Mouse (Mus musculus) MN1 (cell line): ENCODE measurements around the gene Susd1.

Source experiments
- DNase-seq: peaks from one replicate; pipeline ENCODE4 v3.0.0-alpha.2; 2016; ENCODE audit warnings: low spot score

Gene Susd1

DNA sequence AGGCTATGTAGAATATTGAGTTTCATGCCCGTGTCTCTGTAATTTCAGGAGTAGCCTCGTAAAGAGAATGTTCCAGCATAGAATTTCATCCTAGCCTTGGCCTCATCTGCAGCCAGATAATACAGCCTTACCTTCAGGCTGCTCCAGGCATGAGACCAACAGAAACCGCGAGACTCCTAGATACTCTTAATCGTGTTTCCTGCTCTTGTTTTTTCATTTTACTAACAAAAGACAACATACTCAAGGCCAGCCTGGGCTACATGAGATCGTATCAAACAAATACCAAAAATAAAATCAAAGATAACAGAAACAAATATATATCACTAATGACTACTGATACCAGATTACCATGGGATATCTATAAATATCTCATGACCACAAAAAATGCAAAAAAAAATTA, 9.3 kb downstream of the Susd1 start:
- DNase-seq: no peak

DNA sequence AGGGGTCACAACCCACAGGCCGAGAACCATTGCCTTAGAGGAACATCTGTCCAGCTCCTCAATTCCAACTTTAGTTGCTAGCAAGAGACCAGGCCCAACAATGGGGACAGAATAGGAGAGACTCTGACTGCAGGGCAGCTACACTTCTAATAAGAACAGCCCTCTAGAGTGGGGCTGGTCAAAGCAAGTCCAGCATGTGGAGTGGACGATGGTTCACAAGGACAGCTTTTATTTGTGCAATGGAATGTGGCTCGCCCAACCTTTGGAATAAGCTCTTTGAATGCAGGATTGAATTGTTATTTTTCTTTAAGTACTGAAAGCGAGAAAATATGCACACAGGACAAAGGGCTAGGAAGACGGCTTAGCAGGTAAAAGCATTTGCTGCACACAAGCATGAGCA, 12.0 kb downstream of the Susd1 start:
- DNase-seq: no peak

DNA sequence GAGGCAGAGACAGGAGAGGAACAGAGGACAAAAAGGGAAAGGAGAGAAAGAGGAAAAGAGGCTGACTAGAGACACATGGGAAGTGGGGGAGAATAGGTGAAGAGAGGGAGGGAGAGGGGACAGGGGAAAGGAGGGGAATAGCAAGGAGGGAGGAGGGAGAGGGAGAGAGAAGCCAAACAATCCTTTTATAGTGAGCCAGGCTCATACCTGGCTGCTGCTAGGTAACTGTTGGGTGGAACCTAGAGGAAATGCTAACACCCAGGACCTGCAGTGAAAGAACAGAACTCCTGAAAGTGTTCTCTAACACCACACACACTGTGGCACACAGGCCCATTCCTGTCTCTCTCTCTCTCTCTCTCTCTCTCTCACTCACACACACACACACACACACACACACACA, 15.6 kb downstream of the Susd1 start:
- no peak for DNase-seq

DNA sequence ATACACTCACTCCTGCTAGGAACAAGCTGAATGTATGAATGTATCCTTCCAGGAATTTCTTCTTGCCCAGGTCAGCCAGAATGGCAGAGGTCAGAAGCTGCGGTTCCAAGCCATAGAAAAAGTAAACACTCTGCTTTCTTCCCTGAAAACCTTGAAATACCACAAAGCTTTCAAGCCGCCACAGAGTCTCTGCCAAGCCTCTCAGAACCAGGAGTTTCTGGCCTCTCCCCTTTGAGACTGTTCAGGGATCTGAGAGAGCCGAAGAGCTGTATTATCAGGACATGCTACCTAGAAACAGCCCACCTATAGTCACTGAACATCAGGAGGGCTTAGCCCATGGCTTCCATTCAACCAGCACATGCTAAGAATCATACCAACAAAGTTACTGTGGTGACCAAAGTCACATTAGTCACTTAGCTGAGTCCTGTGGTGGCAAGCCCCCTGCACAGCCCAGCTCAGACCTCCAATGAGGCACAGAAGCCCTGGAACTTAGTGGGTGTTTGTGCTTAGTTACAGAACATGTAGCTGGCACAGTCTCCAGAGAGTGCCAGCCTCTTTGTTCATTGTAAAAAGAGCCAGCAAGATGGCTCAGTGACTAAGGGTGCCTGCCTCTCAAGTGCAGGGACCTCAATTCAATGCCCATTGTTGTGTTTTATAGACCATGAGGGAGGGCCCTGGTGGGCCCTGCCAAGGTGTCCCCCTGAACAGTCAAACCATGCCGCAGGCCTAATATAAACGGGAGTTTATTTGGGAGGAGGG, 16.2 kb downstream of the Susd1 start:
- DNase-seq: no peak

DNA sequence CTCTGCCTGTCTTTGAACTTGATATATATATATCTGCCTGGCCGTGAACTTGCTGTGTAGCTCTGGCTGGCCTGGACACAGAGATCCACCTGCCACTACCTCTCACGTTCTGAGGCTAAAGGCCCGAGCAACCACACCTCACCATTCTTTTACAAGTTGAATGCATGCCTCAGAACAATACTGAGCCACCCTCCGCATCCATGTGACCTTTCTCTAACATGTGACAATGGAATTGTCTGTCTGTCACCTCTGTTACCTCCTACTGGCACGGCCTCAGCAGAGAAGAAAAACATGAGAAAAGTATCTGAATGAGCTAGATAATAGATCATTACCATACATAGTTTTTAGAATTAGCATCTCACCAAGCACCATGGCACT, 17.1 kb downstream of the Susd1 start:
- no peak for DNase-seq

DNA sequence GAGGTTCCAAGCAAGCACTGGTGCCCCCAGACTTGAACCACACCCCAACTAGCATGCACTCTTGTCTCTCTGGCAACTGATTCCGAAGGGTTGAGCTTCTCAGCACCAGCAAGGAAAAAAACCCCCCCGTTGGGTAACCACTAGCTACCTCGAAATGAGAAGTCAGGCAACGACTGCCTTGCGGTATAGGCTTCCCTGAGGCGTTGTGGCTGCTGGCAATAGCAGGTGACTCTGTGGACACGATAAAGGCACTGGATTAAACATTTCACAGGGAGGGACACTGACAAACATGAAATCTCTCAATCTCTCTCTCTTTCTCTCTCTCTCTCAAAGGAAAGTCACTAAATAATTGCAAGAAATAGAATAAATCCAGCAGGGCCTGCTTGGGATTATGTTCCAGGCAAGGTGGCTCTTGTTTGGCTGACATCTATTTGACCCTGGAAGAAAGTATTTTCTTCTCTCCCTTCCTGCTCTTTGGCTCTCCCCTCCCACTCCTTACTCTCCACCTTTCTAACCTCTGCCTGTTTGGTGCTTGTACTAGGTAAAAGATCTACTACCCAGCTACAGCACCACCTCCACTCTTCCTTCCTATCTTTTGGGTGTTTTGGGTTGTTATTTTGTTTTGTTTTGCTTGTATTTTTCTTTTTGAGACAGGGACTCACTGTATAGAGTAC, 17.6 kb downstream of the Susd1 start:
- DNase-seq: no peak

DNA sequence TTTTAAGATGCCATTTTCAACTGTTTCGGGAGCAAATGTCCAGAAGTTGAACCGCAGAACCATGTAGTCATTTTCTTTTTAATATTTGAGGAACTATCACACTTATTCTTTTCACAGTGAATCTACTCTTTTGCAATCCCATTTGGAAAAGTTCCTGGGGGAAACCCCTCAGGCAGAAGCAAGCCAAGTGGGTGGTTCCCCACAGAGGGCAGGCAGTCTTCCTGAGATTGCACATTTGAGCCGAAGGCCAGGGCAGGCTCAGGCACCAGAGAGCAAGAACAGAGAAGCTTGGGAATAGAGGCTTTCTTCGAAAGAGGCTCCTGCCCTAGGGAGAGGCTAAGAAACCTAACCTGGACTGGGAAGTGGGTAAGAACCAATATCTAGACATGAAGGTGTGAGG, 19.2 kb downstream of the Susd1 start:
- no peak for DNase-seq

DNA sequence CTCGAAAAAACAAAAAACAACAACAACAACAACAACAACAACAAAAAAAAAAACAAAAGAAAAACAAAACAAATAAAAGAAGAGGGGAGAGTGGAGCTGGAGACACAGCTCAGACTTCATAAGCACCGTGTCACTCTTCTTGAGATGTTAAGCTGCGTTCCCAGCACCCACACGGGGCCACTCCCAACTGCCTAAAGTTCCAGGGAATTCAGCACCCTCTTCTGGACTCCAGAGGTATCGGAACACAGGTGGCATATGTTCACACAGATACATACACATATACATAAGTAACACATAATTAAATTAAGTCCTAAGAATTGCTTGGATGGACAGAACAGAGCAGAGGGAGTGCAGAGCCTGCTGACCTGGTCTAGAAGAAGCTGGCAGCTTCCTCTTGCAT, 25.0 kb downstream of the Susd1 start:
- DNase-seq: no peak

DNA sequence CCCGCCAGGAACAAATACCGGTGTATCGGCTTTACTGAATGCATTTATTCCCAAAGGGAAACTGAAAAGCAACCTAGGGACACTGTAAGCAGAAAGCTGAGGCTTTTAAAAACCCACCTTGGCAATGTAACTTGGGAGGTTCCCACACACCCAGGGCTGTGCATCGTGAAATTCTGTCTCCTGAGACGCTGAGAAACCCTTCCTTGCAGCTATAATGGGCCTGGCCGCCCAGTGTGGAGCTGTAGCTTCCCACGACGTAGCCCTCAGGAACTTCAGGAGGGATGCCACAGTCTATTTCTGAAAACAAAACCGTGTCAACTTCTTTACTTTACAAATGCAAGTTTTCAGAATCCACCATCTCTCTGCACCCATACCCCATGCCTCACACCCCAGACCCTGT, 27.3 kb downstream of the Susd1 start:
- DNase-seq: no peak

DNA sequence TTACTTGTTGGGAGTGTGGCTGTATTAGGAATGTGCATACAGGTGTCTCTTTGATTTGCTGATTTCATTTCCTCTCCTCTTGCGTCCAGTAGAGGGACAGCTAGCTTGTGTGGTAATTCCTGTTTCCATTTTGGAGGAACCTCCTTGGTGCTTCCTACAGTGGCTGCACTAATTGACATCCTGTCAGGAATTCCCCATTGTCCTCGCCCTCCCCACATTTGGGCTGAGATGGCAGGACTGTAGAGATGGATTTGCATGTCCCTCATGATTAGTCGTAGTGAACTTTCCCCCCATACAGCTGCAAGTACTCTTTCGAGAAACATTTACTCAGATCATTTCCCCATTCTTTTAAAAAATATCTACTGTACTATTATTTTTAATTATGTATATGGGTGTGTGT, 30.7 kb downstream of the Susd1 start:
- DNase-seq: no peak

DNA sequence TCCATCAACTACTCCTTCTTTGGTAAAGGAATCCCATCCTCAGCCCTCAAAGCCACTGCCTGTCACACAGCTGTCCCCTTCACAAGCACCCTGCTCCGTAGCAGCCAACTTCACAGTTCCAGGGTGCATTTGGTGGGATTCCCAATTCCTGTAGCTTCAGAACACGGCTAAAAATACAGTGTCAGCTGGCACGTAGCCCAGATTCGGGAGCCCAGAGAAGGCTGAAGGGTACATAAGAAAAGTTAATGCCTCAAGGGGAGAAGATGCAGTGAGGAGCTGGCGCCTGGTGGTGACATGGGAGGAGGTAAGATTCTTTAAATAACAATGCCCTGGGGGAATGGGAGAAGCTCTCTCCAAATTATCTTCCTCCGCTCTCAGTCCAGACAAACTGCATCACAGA, 34.1 kb downstream of the Susd1 start:
- DNase-seq: no peak

DNA sequence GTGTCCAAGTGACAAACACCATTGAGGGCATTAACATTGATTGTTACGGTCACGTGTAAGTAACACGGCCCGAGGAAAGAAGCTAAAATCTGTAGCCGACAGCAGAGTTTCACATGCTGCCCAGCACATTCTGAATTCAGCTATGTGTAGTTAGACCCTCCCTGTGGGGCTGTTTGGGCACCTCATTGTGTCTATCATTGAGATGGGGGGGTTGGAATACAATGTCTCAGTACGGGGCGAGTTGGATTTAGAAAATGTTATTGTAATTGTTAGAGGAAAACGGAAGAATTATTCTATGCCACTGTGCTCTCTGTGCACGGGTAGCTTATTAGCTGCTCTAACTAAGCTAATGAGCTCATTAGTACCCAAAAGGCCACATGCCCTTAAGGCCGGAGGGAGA, 37.5 kb downstream of the Susd1 start:
- no peak for DNase-seq

DNA sequence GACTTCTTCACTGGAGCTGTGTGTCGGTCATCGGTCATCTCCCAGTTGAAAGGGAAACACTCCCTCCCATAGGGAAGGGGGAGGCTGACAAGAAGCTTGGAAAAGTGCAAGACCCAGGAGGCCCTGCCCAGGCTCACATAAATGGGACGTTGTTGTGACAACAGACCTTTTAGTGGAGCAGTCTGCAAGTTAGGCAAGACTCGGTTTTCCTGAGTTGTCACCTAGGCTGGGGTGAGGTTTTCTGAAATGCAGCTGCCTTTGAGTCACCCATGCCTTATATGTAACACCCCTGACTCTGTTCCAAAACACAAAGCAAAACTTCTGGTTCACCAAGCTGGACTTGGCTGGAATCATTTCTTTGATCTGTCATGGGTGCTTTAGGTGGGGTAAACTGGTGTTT, 39.1 kb downstream of the Susd1 start:
- DNase-seq: no peak

DNA sequence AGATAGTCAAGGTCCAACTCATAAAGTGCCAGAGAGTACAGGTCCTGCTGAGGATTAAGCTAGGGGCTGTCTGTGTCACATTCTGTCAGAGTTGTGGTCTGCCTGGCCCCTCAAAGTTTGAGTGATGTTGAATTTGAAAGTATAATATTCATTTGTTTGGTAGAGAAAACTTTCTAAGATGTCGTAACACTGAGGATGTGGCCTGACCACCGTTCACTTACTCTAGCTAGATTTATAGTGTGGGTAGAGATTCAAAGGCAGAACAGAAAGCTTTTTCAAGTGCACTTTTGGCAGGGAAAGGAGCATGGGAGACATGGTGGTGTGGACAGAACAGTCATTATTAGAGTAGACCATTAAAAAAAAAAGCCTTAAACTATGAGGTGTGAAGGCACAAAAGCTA, 42.9 kb downstream of the Susd1 start:
- DNase-seq: no peak

DNA sequence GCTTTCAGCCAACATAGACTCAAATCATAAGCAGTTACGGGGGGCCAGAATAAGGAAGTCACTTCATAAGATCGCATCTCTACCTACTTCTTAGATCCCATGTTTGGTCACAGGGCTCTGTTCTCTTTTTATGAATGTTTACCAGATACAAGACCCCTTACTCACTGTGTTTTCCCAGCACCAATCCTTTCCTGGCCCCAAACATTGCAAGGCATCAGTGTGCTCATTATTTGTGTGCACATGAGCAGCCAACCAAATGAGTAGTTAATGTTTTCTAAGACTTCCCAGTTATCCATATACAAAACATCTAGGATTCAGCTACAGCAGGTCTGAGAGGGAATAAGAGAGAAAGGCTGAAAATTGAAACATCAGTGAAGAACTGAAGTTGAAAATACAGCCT, 44.3 kb downstream of the Susd1 start:
- no peak for DNase-seq

DNA sequence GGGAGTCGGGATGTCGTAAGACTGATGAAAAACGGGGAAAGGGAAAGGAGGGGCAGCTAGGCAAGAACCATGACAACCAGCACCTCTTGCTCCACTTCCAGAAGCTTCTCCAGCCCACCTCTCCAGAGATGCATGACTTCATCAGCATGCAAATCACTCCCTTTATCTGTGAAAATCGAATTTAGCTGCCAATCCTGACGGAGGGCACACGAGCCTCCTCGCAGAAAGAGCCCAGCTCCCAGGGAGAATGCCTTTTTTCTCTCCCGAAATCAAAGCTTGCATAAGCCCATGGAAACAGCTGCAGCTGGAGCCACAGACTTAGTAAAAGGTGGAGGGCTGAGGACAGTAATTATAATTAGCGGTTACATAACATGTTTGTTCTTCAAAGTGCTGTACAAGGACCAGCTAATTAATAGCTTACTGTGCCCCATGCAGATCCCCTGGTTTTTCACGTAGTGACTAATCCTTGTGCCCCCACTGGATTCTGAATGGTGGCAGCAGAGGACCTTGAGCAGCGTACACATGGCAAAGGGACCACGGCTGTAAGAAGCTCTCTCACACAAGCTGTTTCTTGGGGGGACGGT, 49.9 kb downstream of the Susd1 start:
- peak; percentile 65 for DNase-seq

DNA sequence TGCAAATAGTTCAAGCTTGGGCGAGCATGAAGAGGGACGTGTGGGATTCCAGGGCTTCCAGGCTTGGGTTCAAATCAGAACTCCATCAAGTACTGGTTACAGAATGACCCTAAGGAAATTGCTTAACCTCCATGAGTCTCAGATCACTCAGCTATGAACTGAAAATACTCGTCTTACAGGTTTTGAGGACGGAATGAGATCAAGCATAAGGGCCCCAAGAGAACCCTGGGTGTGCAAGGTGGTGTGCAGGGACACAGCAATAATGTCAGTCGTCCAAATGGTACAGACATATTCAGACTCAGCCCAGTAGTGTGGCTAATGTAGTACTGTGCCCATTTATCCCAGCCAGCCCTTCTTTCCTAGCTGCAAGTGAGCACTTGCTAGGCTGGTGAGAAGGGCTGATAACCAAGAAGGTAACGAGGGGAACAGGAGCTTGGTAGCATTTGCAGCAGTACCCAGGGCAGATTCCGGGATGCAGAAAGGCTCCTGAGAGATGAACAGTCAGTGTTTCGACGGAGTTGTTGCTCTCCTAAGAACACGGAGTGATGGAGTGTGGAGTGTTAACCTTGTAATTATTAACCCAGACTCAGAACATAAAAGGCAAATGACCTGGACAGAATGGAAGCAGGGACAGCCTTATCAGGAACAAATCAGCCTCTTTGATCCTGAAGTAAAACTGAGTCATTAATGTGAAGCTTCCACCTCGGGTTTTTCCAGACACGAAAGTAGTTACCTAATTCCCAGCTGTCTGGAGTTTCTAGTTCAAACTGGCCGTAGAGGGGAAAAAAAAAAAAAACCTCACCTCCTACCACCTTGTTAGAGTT, 50.8 kb downstream of the Susd1 start:
- no peak for DNase-seq

DNA sequence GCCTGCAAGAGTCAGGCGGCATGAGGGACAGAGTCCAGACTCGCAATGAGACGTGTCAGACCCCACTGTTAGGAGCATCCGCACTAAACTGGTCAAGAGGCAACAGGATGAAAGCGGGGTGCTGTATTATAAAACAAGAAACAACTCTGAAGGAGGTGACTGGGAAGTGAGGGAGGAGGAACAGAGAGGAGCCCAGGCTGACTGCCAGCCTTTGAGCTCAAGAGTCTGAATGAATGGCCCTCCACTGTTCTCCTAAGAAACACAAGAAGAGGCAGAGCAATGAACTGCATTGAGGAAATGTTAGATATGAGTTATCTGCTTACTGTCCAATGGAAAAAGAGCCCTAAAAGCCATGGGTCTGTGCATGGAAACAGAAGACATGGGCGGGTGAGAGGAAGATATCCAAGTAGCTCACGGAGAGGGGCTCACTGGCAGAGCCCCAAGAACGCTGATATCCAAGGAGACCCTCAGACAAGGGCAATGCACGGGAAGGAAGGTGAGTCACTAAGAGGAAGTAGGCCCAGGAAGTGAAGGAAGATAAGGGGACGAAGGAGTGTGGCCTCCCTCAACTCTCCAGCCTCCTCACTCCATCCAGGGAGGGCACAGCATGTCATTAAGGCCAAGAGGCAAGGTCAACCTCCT, 53.1 kb downstream of the Susd1 start:
- no peak for DNase-seq

DNA sequence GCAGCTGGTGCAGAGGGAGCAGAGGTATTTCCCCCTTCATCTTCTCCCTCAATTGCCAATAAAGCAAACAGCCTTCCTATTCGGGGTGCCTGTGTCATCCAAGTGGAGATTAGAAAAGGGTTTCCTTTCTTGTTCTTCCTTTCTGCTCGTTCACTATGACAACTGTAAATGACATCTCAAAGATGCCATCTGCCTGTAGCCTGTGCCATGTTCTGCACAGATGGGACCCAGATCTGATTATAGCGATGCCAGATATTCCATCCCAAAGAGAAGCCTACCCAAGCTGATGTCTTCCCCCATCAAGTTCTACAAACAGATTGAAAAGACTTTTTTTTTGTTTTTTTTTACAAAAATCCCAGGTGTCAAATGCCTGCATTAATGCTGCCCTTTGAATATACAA, 54.6 kb downstream of the Susd1 start:
- DNase-seq: no peak

DNA sequence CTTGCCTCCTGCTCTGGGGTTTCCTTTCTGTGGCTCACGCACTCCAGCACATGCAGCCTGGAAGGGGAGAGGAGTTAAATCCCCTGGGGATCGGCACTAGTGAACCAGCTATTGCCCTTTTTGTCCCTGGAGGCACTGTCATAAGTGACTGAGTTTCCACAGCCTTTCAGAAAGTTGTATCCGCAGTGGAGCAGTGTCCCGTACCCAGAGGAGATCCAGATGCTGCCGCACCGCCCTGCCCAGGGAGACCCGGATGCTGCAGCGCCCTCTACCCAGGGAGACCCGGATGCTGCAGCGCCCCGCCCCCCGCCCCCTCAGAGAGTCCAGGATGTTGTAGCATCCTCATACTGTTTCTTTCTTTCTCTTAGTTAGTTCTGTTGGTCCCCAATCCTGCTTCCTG, 56.3 kb downstream of the Susd1 start:
- DNase-seq: no peak

DNA sequence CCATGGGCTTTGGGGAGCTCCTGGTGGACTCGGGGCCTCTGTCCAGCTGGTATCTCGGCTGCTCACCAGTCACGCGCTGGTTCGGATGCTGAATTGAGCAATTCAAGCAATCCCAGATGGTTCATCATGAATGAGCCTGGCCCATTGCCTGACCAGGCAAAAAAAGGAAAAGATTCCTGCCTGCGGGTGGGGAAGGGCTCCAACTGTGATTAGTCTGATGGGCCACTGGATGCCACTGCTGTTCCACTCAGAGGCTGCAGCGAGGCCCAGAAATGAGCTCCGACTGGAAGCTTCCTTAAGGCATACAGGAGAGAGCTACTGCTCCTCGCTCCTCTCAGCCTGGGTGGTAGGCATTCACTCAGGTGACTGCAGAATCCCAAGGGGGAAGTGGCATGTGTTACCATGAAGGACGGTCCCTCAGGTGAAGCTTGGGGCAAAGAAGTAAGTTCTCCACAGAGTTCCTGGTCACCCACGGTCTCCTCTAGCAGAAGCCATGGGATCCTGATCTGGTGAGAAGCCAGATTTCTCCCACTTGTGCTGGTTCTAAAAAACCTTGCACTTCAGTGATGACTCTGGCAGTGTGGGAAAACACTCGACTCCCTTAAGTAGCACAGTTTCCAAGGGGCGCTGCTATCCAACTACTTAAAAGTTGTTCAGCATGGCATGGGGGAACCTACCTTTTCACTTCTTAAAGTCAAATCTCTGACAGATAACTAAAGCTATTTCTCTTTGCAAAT, 57.3 kb downstream of the Susd1 start:
- DNase-seq: peak; percentile 56

DNA sequence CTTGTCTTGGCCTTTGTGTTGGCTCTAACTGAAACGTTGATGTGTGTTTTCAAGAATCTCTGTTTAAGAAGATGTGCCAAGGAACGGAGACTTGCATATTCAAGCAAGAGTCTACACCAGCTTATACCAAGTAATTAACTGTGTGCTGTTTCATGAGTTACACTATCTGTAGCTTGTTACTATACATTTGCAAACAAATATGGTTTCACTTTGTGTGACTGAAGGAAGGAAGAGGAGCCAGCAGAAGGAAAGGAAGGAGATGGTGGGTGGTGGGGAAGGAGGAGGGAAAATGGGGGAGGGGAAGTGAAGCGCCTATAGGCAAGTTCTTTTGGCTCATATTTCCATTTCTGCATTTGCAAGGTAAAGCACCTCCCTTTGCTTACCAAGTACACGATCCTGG, 58.0 kb downstream of the Susd1 start:
- DNase-seq: no peak
